Mouse (Mus musculus) cerebellum, adult 2 months (tissue): ENCODE measurements around the gene Cdiptos. TPM values are rescaled to one million over a fixed set of nuclear protein-coding genes. Genes with fewer than 3 reads are reported as not detected.

Experiments
- DNase-seq, 2 experiments: peaks; one replicate each; pipeline ENCODE4 v3.0.0; 2021
- H3K27ac ChIP-seq: fragments of 200-500 bp; 2 replicates; pipeline ENCODE4 v1.5.1; 2012; ENCODE audit warnings: low read length, control low read depth, inconsistent platforms; ENCODE audit not compliant: insufficient read depth
- H3K27me3 ChIP-seq: fragments of 200-500 bp; 2 replicates; pipeline ENCODE4 v1.6.1; 2012; ENCODE audit warnings: inconsistent platforms, mild to moderate bottlenecking, low read length, moderate library complexity; ENCODE audit not compliant: control insufficient read depth, insufficient read depth
- H3K4me1 ChIP-seq: fragments of 200-500 bp; 2 replicates; pipeline ENCODE4 v1.6.1; 2011; ENCODE audit warnings: low read length; ENCODE audit not compliant: control insufficient read depth, insufficient read depth
- H3K4me3 ChIP-seq: fragments of 200-500 bp; replicated peaks from 2 replicates; pipeline ENCODE3; 2011; ENCODE audit warnings: mild to moderate bottlenecking, low read depth, low read length, control low read depth; ENCODE audit not compliant: insufficient read depth
- CTCF ChIP-seq: fragments of 200-500 bp; IDR thresholded peaks from 2 replicates; pipeline ENCODE4 v1.5.1; 2011; ENCODE audit warnings: low read depth, mild to moderate bottlenecking, control low read depth, low read length, moderate library complexity, borderline replicate concordance; ENCODE audit not compliant: insufficient read depth
- POLR2A ChIP-seq: fragments of 200-500 bp; IDR thresholded peaks from 2 replicates; pipeline ENCODE4 v1.6.1; 2011; ENCODE audit warnings: low read length, control low read depth, borderline replicate concordance; ENCODE audit not compliant: insufficient read depth
- WGBS: fragments of 180-500 bp; shearing (Covaris S2); methylation state at CpG from one replicate; pipeline ENCODE4 v1.1.7; 2018; 5-methylcytosine and 5-hydroxymethylcytosine counted together
- polyA plus RNA-seq: library from polyadenylated mRNA; depleted of rRNA; stranded (reverse); fragments of >200 nt; gene quantifications from 2 replicates; pipeline ENCODE4 v1.2.3, GENCODE M21; 2012

Cdiptos gene
- polyA plus RNA-seq, 1 experiment = 0.92 TPM

DNA sequence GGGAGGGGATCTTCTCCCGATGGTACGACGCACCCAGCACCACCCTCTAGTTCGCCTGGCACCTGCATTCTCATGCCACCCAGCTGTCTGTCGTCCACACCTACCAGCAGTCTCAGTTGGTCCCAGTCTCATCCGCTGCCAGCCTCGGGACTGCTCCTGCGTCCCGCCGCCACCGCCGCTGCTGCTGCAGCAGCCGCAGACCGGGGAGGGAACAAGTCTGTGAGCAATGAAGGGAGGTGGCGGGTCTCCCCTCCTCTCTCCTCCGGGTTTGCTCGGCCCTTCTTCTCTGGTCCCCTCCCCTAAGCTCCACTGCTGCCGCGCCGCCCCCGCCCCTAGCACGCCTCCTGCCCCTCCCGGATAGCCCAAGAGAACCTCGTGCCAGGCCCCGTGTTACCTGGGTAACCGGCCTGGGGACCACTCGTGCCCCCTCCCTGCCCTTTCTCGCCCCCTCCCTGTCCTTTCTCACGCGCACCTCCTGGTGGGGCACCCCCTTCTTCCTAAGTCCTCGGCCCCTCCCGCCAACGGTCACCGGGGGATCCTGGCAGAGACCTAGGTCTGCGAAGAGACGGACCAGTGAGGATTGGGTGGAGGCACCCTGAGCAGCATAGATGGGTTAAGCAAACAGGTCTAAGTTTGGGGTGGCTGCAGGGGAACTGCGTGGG is 45.1 kb upstream of the Cdiptos start, which contains the start of the genes Gm42742 and Prrt2:
TSS of gene Gm42742 (minus strand) at position 197 of the 662 bp plus-strand sequence.
TSS of gene Prrt2 (minus strand) at position 311 of the 662 bp plus-strand sequence.
- Histone ChIP-seq H3K4me1 (peaks cover 22% of the 10 kb centered on the region; the same call in 1 of the 2 replicates), H3K27ac (peak within 1 kb of the TSS; percentile 91), H3K4me3 (peak within 1 kb of the TSS; percentile 80), H3K27me3 (no peaks in the 10 kb centered on the region)
- DNase-seq = peak; percentile 78 to 81
- WGBS = under 1% methylated on average over 37 of the region's 37 CpGs
- TF ChIP-seq POLR2A = peak; percentile 39; the same call in 1 of the 2 replicates
- no peak for TF ChIP-seq CTCF

DNA sequence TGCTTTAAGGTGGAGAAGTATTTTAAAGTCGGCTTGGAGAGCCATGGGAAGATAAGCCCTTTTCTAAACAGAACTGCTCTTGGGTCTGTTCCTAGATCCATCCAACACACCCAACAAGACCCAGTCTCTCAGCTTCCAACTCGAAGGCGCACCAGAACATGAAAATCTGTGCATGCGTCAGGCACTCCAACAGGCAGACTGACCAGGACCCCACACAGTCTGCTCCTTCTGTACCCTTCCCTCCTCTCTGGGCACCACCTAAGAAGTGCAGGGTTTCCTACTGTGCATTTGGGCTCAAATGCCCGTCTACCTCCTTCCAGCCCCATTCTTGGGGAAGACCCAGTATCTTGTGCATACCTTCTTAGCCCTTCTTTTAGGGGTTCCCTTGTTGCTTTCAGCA is 44.6 kb upstream of the Cdiptos start:
- H3K4me1 ChIP-seq = peaks cover 26% of the 10 kb centered on the region; the same call in 1 of the 2 replicates
- DNase-seq = peak in 1 of 2 experiments; percentile 64
- H3K27ac ChIP-seq = peak overlapping the region; percentile 91
- H3K4me3 ChIP-seq = peak overlapping the region; percentile 80
- H3K27me3 ChIP-seq = no peaks in the 10 kb centered on the region
- 1% methylated on average over 5 of the region's 5 CpGs for WGBS
- peak; percentile 5; the same call in 1 of the 2 replicates for TF ChIP-seq POLR2A
- TF ChIP-seq CTCF = no peak

DNA sequence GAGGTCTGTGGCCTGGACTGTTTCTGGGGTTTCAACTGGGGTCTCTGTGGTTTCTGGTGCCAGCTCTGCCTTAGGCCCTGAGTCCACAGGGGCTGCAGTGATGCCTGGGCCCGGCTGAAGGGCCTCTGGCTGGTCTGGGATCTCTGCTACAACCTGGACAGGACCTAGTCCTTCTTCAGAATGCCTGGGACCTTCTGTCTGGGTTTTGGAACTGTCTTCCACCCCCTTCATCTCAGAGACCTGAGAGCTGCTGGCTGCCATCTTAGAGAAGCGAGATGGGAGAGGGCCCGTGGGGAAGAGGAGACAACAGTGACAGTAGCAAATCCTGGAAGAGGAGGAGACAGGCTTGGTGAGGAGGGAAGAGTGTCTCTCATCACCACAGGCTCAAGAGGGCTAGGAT is 44.1 kb upstream of the Cdiptos start:
- peaks cover 31% of the 10 kb centered on the region for H3K4me1 ChIP-seq
- H3K27ac ChIP-seq = peak overlapping the region; percentile 91
- TF ChIP-seq CTCF (no peak), POLR2A (0 out of 2 replicates have a peak, but pooled peaks have one; percentile 14)
- 6% methylated on average over 3 of the region's 3 CpGs for WGBS
- DNase-seq = peak; percentile 64 to 68
- peak overlapping the region; percentile 80 for H3K4me3 ChIP-seq
- no peaks in the 10 kb centered on the region for H3K27me3 ChIP-seq

DNA sequence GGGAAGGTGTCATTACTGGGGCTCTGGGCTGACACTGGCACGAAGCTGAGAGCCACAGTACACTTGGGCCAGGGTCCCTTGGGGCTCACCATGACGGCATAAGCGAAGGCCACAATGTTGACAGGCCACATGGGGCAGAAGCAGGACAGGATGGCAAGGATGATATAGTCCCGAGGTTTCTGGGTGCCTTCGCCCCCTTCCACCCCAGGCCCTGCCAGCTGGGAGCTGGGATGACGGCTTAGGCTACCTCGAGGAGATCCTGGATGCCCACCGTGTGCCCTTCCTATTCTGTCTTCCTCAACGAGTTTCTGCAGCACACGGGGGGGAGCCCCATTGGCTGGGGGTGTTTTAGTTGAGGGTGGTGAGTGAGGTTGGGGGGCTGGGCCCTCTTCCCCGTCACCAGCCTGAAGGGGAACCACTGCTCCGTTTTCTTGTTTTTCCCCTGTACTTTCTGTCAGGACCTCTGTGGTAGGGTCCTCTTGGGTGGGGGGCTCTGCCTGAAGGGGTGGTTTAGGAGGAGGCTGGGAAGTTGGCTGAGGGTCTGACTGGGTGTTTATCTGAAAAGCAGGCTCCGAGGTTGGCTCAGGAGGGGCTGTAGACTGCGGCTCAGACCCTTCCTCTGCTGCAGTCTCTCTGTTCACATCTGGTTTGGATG is 43.5 kb upstream of the Cdiptos start:
- Histone ChIP-seq H3K4me1 (peaks cover 33% of the 10 kb centered on the region), H3K27me3 (no peaks in the 10 kb centered on the region), H3K4me3 (peak overlapping the region; percentile 80), H3K27ac (peak overlapping the region; percentile 91)
- TF ChIP-seq CTCF = no peak
- no peak for TF ChIP-seq POLR2A
- WGBS = 8% methylated on average over 14 of the region's 14 CpGs
- no peak for DNase-seq

DNA sequence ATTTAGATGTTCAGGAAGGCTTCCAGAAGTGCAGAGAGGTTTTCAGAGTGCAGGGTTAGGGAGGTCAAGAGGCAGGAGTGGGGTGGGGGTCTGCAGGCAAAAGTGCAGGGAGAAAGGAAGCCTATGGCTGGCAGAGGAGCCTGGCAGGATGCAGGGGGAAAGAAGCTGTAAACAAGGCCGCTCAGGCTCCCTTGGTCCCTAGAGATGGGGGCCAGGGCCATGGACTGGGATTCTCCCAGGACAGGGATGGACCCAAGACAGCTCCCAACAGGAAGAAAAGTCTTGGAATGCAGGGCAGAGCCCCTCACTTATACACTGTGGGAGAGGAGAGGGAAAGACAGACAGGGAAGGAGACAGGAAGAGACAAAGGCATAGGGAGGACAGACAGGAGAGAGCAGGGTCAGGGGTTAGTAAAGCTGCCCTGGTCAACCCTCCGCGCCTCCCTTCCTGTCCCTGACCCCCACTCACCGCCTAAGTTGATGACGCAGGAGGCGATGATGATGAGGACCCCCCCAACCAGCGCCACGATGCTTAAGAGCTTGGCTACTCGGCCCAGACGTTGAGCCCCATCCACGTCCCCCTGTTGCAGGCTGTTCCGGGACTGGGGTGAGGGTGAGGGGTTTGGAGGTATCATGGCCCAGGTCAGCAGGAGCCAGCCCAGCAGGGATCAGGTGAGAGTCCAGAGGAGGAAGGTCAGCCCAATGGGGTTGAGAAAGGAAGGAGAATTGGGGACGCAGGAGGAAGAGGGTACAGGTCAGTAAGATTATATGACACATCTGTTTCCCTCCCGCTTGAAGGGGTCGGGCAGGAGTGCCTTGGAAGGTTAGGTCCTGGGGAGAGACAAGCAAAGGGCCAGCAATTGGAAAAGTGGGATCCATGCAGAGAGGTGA is 42.8 kb upstream of the Cdiptos start:
- peak overlapping the region; percentile 80 for H3K4me3 ChIP-seq
- H3K27ac ChIP-seq = peak overlapping the region; percentile 91
- TF ChIP-seq CTCF = no peak
- TF ChIP-seq POLR2A = no peak
- peaks cover 30% of the 10 kb centered on the region for H3K4me1 ChIP-seq
- H3K27me3 ChIP-seq = no peaks in the 10 kb centered on the region
- DNase-seq = peak; percentile 38 to 59
- 39% methylated on average over 15 of the region's 15 CpGs for WGBS

DNA sequence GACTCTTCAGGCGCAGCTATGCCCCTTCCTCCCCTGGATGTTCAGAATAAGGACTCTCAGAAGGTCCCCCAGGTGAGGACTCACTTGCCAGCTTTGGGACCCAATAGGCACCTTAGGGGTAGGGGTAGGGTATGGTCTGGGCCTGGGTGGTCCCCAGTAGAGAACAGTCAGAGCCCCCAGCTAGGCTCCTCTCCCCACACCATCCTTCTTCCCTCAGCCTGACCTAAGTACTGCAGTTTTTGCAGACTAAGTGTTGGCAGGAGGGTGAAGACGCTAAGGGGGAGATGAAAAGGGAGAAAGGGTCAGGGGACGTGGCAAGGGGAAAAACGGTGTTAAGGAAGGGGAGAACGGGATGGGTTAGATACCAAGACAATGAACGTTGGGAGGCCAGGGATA is 42.0 kb upstream of the Cdiptos start:
- TF ChIP-seq POLR2A = no peak
- TF ChIP-seq CTCF = no peak
- Histone ChIP-seq H3K27me3 (no peaks in the 10 kb centered on the region), H3K27ac (peak overlapping the region; percentile 91), H3K4me3 (peak overlapping the region; percentile 80), H3K4me1 (peaks cover 27% of the 10 kb centered on the region)
- DNase-seq = peak in 1 of 2 experiments; percentile 50
- 22% methylated on average over 6 of the region's 6 CpGs for WGBS
